Mouse (Mus musculus) CD4-positive, CD25-positive, alpha-beta regulatory T cell, adult 2 months (primary cell): Measurements from ENCODE around the gene Cep41.
A peak's percentile ranks its signal among the peaks of the same experiment; 100 is the strongest.

Source experiments
- DNase-seq: peaks from one replicate; pipeline ENCODE4 v3.0.0-alpha.2; 2012; ENCODE audit warnings: low read depth, low spot score

The Cep41 gene

DNA sequence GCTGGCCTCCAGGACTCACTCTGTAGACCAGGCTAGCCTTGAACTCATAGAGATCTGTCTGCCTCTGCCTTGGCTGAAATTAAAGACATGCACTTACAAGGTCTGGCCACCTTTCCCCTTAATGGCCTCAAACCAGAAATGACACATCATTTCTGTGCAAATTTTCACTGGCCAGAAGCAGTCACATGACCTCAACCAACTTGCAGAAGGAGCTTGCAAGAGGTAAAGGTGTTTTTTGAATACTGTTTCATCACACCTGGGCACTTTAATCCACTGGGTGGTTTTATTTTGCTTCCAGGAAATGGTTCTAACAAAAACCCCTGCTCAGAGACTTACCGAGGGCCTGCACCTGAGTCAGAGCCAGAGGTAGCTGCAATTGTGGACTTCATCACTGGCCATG is 63.6 kb downstream of the Cep41 start:
- DNase-seq, result no peak

DNA sequence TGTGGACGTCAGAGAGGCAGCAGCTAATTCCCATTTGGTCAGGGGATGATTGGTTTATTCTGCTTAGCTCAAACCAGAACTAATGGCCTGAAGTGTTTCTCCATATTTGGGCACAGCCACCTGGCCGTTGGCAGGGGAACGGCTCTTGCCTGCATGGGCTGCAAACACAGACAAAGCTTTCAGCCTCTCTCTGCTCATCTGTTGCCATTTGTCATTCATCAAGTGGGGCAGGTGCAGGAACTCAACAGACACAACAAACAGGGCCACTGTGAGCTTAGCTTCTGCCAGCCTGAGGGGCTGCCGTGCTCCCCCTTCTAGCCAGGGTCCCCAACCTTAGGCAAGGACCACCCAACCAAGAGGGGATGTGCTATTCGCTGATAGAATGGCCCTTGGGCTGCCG is 65.4 kb downstream of the Cep41 start:
- no peak for DNase-seq

DNA sequence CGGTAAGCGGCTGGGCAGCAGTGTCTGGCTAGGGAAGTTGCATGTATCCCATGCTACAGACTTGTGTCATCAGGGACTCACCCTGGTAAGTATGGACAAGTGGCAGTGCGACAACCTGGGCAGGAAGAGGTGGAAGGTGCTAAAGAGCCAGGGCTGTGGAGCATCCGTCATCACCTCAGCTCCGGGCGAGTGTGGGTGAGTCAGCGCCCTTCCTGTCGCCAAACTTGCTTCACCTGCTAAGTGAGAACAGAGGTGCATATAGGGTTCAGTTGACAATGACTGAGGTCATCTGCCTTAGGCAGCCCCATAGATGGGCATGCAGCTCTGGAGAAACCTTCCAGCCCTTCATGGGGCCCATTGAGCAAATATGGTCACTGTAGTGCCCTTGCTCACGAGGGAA is 68.8 kb downstream of the Cep41 start:
- DNase-seq, result no peak

DNA sequence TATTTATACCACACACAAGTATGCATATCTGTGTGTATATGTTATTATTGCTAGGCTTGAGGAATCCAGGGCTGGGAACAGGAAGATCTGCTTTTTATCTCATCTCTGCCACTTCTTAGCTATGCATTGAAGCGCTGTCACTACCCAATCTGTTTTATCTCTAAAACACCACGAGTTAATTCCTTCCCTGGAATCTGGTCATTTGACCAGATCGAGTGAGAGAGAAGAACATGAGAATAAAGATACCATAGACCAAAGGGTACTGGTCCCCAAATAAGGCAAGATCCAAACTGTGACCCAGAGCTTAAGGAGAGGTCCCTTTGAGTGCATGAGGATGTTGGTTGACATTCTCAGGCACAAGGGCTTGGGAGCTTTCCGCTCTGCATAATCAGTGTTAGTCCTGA is 71.6 kb downstream of the Cep41 start:
- no peak for DNase-seq

DNA sequence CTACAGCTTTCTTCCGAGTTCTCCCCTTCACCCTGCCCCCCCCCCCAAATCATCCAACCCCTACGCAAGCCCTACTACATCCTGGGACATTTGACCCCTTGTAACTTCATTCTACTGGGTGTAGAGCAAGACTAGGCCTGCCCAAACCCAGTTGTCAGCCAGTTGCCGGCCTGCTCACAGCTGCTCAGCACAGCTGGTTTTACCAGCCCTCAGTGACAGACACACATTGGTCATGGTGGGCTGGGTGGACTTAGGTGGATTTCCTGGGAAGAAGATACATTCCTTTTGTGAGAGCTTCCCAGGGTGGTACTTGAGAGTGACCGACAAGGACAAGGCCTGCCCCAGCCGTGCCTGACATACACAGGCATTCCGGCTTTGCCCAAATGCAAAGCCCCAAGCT is 72.6 kb downstream of the Cep41 start:
- no peak for DNase-seq

DNA sequence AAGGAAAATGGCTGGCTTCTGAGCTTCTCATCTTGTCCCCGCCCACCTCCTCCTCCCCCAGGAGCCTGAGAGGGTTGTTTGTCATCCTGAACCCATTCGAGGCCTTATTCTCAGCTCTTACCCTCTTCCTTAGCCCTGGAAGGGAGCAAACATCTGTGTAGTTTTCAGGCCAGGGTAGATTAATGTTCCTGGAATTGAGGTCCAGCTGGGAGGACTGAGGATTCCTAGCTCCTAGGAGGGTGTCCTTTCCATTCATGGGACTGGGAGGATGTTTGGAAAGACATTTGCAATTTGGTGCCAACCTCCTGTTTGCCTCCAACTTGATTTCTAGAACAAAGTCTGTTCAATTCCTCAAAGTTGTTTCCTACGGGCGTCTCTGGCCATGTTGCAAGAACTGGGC is 73.0 kb downstream of the Cep41 start:
- DNase-seq, result no peak

DNA sequence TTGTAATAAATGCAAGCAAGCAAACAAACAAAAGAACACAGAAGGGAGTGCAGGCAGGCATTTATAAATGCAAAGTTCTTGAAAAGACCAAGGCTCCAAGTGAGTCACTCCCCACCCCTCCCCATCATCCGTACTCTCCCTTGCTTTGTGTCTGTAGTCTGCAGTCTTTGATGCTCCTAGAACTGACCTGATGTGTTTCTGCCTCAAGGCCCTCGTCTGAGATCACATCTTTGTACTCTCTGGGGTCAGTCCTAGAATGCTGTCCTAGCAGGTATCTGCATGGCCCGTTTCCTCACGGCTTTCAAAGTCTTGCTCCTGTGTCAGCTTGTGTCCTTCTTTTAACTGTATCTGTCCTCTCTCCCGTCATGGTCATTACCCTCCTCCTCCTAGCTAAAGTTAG is 73.9 kb downstream of the Cep41 start:
- DNase-seq, result no peak

DNA sequence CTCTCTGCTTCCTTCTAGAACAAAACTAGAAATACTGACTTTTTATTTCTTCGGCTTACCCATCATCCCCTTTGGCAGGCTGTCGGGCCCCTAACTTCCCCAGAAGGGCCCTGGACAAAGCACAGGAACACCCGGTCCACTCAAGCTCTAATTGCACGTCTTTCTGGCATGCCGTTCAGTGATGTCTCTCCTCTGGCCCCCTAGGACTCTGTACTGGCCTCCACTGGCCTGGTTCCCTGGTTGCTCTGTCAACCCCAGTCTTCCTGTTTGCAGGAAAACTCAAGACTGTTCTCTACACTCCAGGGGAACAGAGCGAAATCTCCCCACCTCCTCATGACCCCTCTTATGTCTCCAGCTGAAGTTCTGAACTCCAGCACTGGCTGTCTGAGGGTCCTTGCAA is 74.8 kb downstream of the Cep41 start:
- DNase-seq, result no peak

DNA sequence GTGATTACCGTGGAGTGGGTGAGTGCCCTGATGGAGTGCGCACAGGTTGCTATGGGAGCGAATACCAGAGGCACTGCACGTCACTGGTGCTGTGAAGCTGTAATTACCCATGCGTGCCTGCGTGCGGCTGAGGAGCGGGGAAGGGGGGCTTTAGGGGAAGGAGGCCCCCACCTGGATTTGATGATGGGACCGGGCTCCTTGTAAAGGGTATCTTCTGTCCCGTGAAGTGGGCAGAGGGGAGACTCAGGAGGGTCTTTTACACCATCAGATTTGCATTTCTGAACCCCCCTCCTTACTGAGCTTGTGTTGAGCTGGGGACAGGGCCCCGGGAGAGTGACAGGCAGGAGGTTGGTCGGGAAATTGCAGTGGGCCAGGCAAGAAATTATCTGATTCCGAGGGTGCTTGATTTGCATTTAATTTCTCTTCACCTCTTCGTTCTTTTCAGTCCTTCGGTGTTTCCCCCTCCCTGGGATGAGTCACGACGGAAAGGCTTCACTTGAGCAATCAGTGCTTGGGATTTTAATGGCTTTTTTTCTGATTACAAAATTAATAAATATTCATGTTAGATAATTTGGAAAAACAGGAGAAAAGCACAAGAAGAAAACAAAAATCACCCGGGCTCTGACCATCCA is 75.5 kb downstream of the Cep41 start:
- DNase-seq, result peak; percentile 50

DNA sequence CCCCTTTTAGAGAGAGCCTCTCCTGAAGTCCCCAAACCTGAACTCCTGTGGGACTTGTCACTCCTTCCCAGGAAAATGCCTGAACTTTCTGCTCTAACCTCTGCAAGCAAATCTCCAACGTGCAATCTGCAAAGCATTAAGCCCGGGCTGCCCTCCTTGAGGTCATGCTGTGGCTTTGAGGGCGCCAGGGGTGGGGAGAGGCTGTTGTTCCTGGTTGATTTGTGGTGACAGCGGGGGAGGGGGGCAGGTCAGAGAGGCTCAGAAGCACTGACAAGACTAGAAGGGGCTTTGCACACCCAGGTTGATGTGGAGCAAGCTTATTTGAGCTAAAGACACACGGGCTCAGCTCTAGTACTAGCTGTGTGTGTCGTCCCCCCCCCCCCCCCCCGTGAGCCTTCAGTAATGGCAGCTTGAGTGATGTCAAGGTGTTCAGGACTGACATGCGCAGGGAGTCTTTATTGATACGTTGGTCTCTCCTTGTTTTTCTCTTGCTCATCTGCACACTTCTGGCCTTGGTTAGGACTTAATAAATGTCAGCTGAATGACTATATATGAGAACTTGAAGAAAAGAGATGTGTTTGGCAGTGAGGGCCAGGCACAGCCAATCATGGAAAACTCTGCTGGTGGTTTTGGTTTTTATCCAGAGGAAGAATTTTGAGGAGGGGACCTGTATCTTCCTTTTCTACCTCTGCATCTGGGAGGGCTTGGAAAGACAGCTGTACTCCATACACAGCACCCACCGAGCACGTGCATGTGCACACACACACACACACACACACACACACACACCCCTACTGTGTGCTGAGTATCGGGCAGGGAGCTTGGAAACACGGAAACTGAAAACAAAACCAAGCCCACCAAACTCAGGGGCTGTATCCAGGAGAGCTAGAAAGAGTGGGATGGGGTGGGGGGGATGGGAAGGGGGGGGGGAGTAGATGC is 76.3 kb downstream of the Cep41 start:
- DNase-seq, result peak; percentile 28

DNA sequence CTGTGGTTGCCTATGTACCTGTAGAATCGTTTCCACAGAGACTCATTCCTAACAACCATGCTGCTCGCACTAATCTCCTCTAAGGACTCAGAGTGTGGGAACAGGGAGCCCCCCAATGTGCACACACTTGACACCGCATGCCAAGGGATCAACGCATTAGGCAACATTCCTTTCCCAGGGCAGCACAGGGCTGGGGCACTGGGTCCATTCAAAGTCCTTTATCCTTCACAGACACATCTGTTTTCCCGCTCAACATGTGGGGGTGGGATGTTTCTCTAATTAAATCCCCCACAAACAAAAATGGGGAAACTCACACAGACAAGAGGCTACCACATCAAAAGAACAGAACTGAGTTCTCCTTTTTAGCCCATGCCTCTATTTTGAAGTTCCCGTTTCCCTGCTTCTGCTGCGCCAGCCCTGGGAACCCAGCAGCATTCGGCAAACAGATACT is 77.0 kb downstream of the Cep41 start:
- no peak for DNase-seq

DNA sequence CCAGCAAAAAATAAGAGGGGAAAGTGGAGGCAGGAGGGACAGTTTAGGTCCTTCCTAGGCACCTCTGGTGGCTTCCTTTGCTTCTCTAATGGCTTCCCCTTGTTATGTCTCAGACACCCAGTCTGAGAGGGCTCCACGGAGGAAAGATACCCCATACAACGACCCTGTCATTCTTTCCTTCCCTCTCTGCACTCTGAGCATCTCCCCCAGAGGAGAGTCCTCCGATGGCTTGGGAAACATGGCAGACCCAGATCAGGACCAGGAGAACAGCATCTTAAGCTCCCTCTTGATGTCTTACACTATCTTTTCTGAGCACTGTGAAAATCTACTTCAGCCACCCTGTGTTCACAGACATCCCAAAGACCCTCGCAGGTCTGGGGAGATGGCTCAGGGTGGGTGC is 77.8 kb downstream of the Cep41 start:
- no peak for DNase-seq

DNA sequence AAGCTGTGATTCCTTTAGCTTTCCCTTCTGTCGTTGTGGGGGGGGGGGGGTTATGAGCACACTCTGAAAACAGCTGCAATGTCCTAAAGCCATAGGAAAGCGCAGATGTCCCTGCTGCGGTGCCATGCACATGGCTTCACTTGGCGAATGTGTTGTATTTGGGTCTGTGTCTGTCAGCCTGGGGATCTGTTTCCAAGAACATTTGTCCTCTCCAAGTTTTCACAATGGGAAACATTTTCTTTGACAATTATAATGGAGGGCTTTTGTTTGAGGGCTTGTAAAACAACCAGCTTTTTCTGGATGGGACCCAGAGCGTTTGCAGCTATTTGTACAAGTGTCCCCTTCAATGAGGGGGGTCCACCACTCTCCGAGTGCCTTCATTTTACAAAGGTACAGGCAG is 79.3 kb downstream of the Cep41 start:
- no peak for DNase-seq

DNA sequence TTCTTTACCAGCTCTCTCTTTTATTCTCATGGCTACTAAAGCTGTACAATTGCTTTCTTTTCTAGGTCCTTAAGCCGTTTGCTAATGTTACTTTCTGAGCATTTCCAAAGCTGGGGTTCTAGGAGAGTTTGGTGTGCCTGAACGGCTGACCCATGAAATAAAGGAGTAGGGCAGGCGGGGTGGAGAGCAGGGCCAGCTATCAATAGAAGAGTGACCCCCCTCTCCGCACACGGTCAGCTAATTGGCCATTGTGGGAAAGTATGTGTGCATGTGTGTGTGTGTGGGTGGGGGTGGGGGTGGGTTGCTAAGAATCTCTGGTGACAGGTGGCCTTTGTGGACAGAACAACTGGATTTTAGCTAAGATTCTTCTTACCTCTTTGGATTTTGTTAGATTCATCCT is 82.3 kb downstream of the Cep41 start:
- no peak for DNase-seq

DNA sequence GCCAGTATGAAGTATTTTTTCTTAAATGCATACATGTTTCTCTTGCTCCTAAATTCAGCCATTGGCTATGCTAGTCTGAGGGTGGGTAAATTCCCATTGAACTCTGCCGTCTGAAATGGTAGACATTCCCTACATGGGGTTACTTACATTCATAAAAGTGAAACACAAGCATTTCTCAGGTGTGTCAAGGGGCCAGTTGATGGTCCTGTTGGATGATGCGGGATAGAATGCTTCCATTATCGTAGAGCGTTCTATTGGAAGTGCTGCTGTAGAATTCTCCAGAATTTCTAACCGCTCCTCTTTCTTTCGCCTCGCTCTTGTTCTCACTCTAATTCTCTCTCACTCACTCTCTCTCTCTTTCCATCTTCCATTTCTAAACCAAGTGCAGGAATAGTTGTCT is 82.8 kb downstream of the Cep41 start, which contains the start of gene Cpa5:
Gene Cpa5, plus strand, starts transcription at position 301 of the 400 bp plus-strand sequence.
- DNase-seq, result no peak

DNA sequence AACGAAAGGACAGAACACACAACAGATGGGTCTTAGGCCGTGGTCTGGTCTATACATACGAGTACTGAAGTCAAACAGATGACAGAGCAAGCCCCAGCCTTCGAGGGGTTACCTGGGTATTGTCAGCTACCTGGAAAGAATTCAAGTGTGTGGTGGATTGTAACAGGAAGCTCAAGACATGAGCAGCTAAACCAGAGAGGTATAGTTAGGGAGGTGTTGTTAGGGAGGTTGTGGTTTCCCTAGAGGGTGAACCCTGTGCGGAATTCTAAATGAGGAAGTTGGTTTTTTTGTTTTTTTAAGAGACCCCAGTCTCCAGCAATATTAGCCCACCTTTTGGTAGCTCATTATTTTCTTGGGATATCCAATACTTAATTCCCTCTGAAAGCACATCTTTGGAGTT is 87.9 kb downstream of the Cep41 start:
- no peak for DNase-seq

DNA sequence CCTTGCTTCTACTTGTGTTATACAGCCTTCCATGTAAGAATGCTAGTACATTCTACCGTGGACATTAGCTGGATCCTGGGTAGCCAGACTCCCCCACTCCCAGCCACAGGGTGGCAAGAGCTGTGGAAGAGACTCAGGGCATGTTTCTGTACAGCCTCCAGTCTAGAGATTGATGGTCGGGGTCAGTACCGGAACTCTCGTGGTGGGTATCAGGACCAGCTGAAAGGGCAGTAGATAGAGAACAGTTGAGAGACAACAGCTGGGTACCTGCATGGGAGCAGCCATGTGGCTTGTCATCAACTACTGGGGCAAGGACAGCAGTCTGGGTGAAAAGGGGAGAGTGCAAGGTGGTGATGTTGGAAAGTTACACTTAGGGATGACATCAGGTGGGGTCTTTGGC is 88.4 kb downstream of the Cep41 start:
- no peak for DNase-seq

DNA sequence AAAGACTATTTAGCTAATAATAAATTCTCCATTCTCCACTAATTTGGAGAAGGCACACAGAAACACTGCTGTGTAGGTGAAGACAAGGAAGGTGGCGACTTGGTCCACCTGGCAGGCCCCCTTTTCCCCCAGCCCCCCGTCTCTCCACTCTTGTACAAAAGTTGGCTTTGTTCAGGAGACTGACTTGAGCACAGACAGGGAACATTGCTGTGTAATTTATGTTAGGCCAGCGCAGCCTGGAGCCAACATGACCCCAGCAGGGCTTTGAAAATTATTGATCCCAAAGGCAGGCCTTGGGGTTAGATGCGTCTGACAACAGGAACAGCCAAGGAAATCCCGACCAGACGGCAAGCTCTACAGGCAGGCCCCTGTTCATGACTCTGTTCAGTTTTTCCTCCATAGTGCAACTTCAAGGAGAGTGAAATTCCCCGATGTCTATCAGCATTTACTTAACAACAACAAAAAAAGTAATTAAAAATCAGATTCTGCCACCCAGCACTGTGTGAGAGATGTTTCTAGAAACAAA is 89.1 kb downstream of the Cep41 start:
- DNase-seq, result no peak
